Mouse (Mus musculus) lung, postnatal 0 days (tissue): ENCODE data around the gene Gm128.

Source experiments
- CTCF ChIP-seq: IDR thresholded peaks from 2 replicates; pipeline ENCODE4 v1.5.1; 2016; ENCODE audit warnings: antibody characterized with exemption, mild to moderate bottlenecking
- EP300 ChIP-seq: IDR thresholded peaks from 2 replicates; pipeline ENCODE4 v1.6.1; 2016; ENCODE audit warnings: antibody characterized with exemption, mild to moderate bottlenecking, control low read depth

GRCm38 (mm10) chr3:95282865-95283588 lies 41.6 kb upstream of the Gm128 start:
- TF ChIP-seq CTCF (peak; percentile 64), EP300 (no peak; the same call in 1 of the 2 replicates)
